ENCODE assay signal across 51 mouse cellular contexts in the genomic region with DNA sequence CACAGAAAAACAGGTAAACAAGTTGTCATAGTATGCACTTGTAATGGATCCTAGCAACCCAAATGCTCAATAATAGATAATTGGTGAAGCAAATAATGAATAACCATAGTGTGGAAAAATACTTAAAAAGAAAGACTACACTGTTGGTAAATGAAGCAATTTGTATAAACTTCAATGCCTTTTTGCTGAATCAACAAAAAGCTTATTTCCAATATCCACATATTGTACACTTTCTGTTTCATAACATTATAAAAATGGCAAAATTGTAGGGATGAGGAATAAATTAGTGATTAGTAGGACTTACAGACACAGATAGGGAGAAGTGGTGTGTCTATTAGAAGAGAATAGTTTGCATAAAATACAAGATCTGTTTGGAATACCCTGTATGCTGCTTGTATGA. TPM values are rescaled to one million over a fixed set of nuclear protein-coding genes. Genes with fewer than 3 reads are reported as not detected.
"Had no signal": no experiment of that assay in that cellular context is flagged by ENCODE, and none has a peak within 500 bp of the region (broad histone marks: within the 10 kb centered on the region; RNA-seq: fewer than 3 reads in every experiment).

No protein-coding gene starts in this region.

- H3K4me2 ChIP-seq: heart, embryonic 11.5 days; heart, embryonic 12.5 days; heart, embryonic 13.5 days; heart, embryonic 15.5 days; hindbrain, embryonic 12.5 days; hindbrain, embryonic 13.5 days; hindbrain, embryonic 14.5 days; hindbrain, embryonic 15.5 days; intestine, embryonic 15.5 days; kidney, embryonic 15.5 days had no signal

- ATAC-seq: hindbrain, embryonic 16.5 days; hindbrain, postnatal 0 days; inflammation-experienced regulatory T-cells, adult 6 months; intestine, embryonic 15.5 days; intestine, embryonic 16.5 days; intestine, postnatal 0 days had no signal

- H3K4me1 ChIP-seq: heart, embryonic 10.5 days; heart, embryonic 12.5 days; heart, embryonic 13.5 days; heart, embryonic 15.5 days; hindbrain, embryonic 10.5 days; hindbrain, embryonic 12.5 days; hindbrain, embryonic 13.5 days; hindbrain, embryonic 15.5 days; intestine, embryonic 15.5 days; kidney, embryonic 15.5 days had no signal

- H3K36me3 ChIP-seq: heart, embryonic 10.5 days; heart, embryonic 12.5 days; heart, embryonic 13.5 days; heart, embryonic 15.5 days; hindbrain, embryonic 10.5 days; hindbrain, embryonic 12.5 days; hindbrain, embryonic 13.5 days; hindbrain, embryonic 15.5 days; intestine, embryonic 15.5 days; kidney, embryonic 15.5 days had no signal

- H3K9me3 ChIP-seq: heart, embryonic 10.5 days; heart, embryonic 12.5 days; heart, embryonic 13.5 days; heart, embryonic 15.5 days; hindbrain, embryonic 10.5 days; hindbrain, embryonic 12.5 days; hindbrain, embryonic 13.5 days; hindbrain, embryonic 15.5 days; intestine, embryonic 15.5 days; kidney, embryonic 15.5 days had no signal

- DNase-seq: heart, postnatal 10 days; heart, postnatal 14 days; heart, postnatal 36 days; heart, postnatal 4 days; kidney, adult 11 months; kidney, adult 18-20 months; kidney, adult 2 months; kidney, adult 8-10 months; kidney, adult 9 months; kidney, postnatal 10 days; kidney, postnatal 14 days; kidney, postnatal 25 days; kidney, postnatal 36 days; kidney, postnatal 4 days; layer of hippocampus, adult 9-11 months; layer of hippocampus, postnatal 36 days had no signal

- H3K27me3 ChIP-seq: heart, embryonic 12.5 days; heart, embryonic 13.5 days; heart, embryonic 15.5 days; hindbrain, embryonic 12.5 days; hindbrain, embryonic 13.5 days; hindbrain, embryonic 15.5 days; intestine, embryonic 15.5 days; kidney, embryonic 15.5 days had no signal

- H3K4me3 ChIP-seq: heart, embryonic 10.5 days; heart, embryonic 12.5 days; heart, embryonic 13.5 days; heart, embryonic 15.5 days; hindbrain, embryonic 10.5 days; hindbrain, embryonic 12.5 days; hindbrain, embryonic 13.5 days; hindbrain, embryonic 15.5 days; intestine, embryonic 15.5 days; kidney, embryonic 15.5 days; layer of hippocampus, adult 2 months had no signal

- H3K9ac ChIP-seq: heart, embryonic 12.5 days; heart, embryonic 13.5 days; heart, embryonic 15.5 days; hindbrain, embryonic 12.5 days; hindbrain, embryonic 13.5 days; hindbrain, embryonic 14.5 days; hindbrain, embryonic 15.5 days; intestine, embryonic 15.5 days; kidney, embryonic 15.5 days had no signal

- H3K27ac ChIP-seq: heart, embryonic 10.5 days; heart, embryonic 13.5 days; heart, embryonic 15.5 days; hindbrain, embryonic 10.5 days; hindbrain, embryonic 12.5 days; hindbrain, embryonic 13.5 days; hindbrain, embryonic 14.5 days; hindbrain, embryonic 15.5 days; hindbrain, postnatal 0 days; intestine, embryonic 15.5 days; kidney, embryonic 15.5 days; kidney, postnatal 0 days; layer of hippocampus, adult 2 months had no signal

RNA-seq across cellular contexts. Expression of gene Olfr995, which starts 0.9 kb away (rescaled TPM):
- total RNA-seq: heart, postnatal 10 days; heart, postnatal 14 days; heart, postnatal 25 days; heart, postnatal 36 days; heart, postnatal 4 days; hematopoietic stem cell, adult 5-6 weeks; hindbrain, postnatal 0 days; layer of hippocampus, adult 18-20 months; layer of hippocampus, adult 2 months; layer of hippocampus, adult 8-10 months; layer of hippocampus, postnatal 10 days; layer of hippocampus, postnatal 14 days; layer of hippocampus, postnatal 25 days; layer of hippocampus, postnatal 36 days; left cerebral cortex, adult 18-20 months had no signal
- polyA plus RNA-seq: heart, embryonic 10.5 days; heart, embryonic 11.5 days; heart, embryonic 12.5 days; heart, embryonic 13.5 days; heart, embryonic 14.5 days; heart, embryonic 15.5 days; heart, embryonic 16.5 days; heart, postnatal 0 days; hindbrain, embryonic 10.5 days; hindbrain, embryonic 11.5 days; hindbrain, embryonic 12.5 days; hindbrain, embryonic 13.5 days; hindbrain, embryonic 14.5 days; hindbrain, embryonic 15.5 days; hindbrain, embryonic 16.5 days; hindbrain, postnatal 0 days; inflammation-experienced regulatory T-cells, adult 6 months; intestine, embryonic 14.5 days; intestine, embryonic 15.5 days; intestine, embryonic 16.5 days; intestine, postnatal 0 days; kidney, adult 2 months; kidney, embryonic 14.5 days; kidney, embryonic 15.5 days; kidney, embryonic 16.5 days; kidney, postnatal 0 days; large intestine, adult 2 months had no signal

RNA-seq across cellular contexts. Expression of gene Olfr994, which starts 6.3 kb away (rescaled TPM):
- total RNA-seq: heart, postnatal 10 days; heart, postnatal 14 days; heart, postnatal 25 days; heart, postnatal 36 days; heart, postnatal 4 days; hematopoietic stem cell, adult 5-6 weeks; hindbrain, postnatal 0 days; layer of hippocampus, adult 18-20 months; layer of hippocampus, adult 2 months; layer of hippocampus, adult 8-10 months; layer of hippocampus, postnatal 10 days; layer of hippocampus, postnatal 14 days; layer of hippocampus, postnatal 25 days; layer of hippocampus, postnatal 36 days; left cerebral cortex, adult 18-20 months had no signal
- polyA plus RNA-seq: heart, embryonic 10.5 days; heart, embryonic 11.5 days; heart, embryonic 12.5 days; heart, embryonic 13.5 days; heart, embryonic 14.5 days; heart, embryonic 15.5 days; heart, embryonic 16.5 days; heart, postnatal 0 days; hindbrain, embryonic 10.5 days; hindbrain, embryonic 11.5 days; hindbrain, embryonic 12.5 days; hindbrain, embryonic 13.5 days; hindbrain, embryonic 14.5 days; hindbrain, embryonic 15.5 days; hindbrain, embryonic 16.5 days; hindbrain, postnatal 0 days; inflammation-experienced regulatory T-cells, adult 6 months; intestine, embryonic 14.5 days; intestine, embryonic 15.5 days; intestine, embryonic 16.5 days; intestine, postnatal 0 days; kidney, adult 2 months; kidney, embryonic 14.5 days; kidney, embryonic 15.5 days; kidney, embryonic 16.5 days; kidney, postnatal 0 days; large intestine, adult 2 months had no signal

RNA-seq across cellular contexts. Expression of gene Olfr993, which starts 27.9 kb away (rescaled TPM):
- total RNA-seq: heart, postnatal 10 days; heart, postnatal 14 days; heart, postnatal 25 days; heart, postnatal 36 days; heart, postnatal 4 days; hematopoietic stem cell, adult 5-6 weeks; hindbrain, postnatal 0 days; layer of hippocampus, adult 18-20 months; layer of hippocampus, adult 2 months; layer of hippocampus, adult 8-10 months; layer of hippocampus, postnatal 10 days; layer of hippocampus, postnatal 14 days; layer of hippocampus, postnatal 25 days; layer of hippocampus, postnatal 36 days; left cerebral cortex, adult 18-20 months had no signal
- polyA plus RNA-seq: heart, embryonic 10.5 days; heart, embryonic 11.5 days; heart, embryonic 12.5 days; heart, embryonic 13.5 days; heart, embryonic 14.5 days; heart, embryonic 15.5 days; heart, embryonic 16.5 days; heart, postnatal 0 days; hindbrain, embryonic 10.5 days; hindbrain, embryonic 11.5 days; hindbrain, embryonic 12.5 days; hindbrain, embryonic 13.5 days; hindbrain, embryonic 14.5 days; hindbrain, embryonic 15.5 days; hindbrain, embryonic 16.5 days; hindbrain, postnatal 0 days; inflammation-experienced regulatory T-cells, adult 6 months; intestine, embryonic 14.5 days; intestine, embryonic 15.5 days; intestine, embryonic 16.5 days; intestine, postnatal 0 days; kidney, adult 2 months; kidney, embryonic 14.5 days; kidney, embryonic 15.5 days; kidney, embryonic 16.5 days; kidney, postnatal 0 days; large intestine, adult 2 months had no signal

RNA-seq across cellular contexts. Expression of gene Olfr992, which starts 33.3 kb away (rescaled TPM):
- total RNA-seq: heart, postnatal 10 days; heart, postnatal 14 days; heart, postnatal 25 days; heart, postnatal 36 days; heart, postnatal 4 days; hematopoietic stem cell, adult 5-6 weeks; hindbrain, postnatal 0 days; layer of hippocampus, adult 18-20 months; layer of hippocampus, adult 2 months; layer of hippocampus, adult 8-10 months; layer of hippocampus, postnatal 10 days; layer of hippocampus, postnatal 14 days; layer of hippocampus, postnatal 25 days; layer of hippocampus, postnatal 36 days; left cerebral cortex, adult 18-20 months had no signal
- polyA plus RNA-seq: heart, embryonic 10.5 days; heart, embryonic 11.5 days; heart, embryonic 12.5 days; heart, embryonic 13.5 days; heart, embryonic 14.5 days; heart, embryonic 15.5 days; heart, embryonic 16.5 days; heart, postnatal 0 days; hindbrain, embryonic 10.5 days; hindbrain, embryonic 11.5 days; hindbrain, embryonic 12.5 days; hindbrain, embryonic 13.5 days; hindbrain, embryonic 14.5 days; hindbrain, embryonic 15.5 days; hindbrain, embryonic 16.5 days; hindbrain, postnatal 0 days; inflammation-experienced regulatory T-cells, adult 6 months; intestine, embryonic 14.5 days; intestine, embryonic 15.5 days; intestine, embryonic 16.5 days; intestine, postnatal 0 days; kidney, adult 2 months; kidney, embryonic 14.5 days; kidney, embryonic 15.5 days; kidney, embryonic 16.5 days; kidney, postnatal 0 days; large intestine, adult 2 months had no signal
